Mouse (Mus musculus) kidney, adult 2 months (tissue): ENCODE measurements around the gene Gucy2d.

Experiments used
- CTCF ChIP-seq: fragments of 200-500 bp; conservative IDR thresholded peaks from 2 replicates; pipeline ENCODE4 v1.5.1; 2011; ENCODE audit warnings: low read depth, mild to moderate bottlenecking, control low read depth, low read length, moderate library complexity, mixed read lengths; ENCODE audit not compliant: insufficient read depth, insufficient read length
- POLR2A ChIP-seq: fragments of 200-500 bp; IDR thresholded peaks from one replicate; pipeline ENCODE4 v1.6.1; 2011; ENCODE audit warnings: low read depth, low read length, control low read depth

DNA sequence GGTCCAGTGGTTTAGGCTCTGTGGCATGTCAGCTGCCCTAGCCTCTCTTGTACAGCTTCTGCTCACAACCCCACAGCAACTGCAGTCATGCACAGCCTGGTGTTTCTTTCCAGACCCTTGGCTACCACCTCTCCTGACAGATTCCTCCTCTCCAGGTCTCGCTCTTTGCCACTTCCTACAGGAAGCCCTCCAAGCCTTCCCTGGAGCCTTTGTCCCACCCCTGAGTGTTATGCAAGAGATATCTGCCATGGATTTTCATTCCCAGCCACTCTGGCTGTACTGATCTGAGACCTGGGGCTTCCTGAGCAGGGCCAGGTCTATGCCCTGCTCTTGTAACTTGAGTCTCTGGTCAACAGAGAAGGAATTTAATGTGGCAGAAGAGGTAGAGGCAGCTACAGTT, 40.3 kb downstream of the Gucy2d start:
- TF ChIP-seq POLR2A (no peak), CTCF (no peak)
